Mouse (Mus musculus) lung, postnatal 0 days (tissue): ENCODE measurements around the gene Hap1.

ENCODE experiments used
- CTCF ChIP-seq: IDR thresholded peaks from 2 replicates; pipeline ENCODE4 v1.5.1; 2016; ENCODE audit warnings: antibody characterized with exemption, mild to moderate bottlenecking
- EP300 ChIP-seq: IDR thresholded peaks from 2 replicates; pipeline ENCODE4 v1.6.1; 2016; ENCODE audit warnings: antibody characterized with exemption, mild to moderate bottlenecking, control low read depth

GRCm38 (mm10) chr11:100392958-100393357, 37.0 kb upstream of the Hap1 start:
- no peak for TF ChIP-seq CTCF
- no peak for TF ChIP-seq EP300
